26 mouse cellular contexts compared by ENCODE assay signal in the genomic region with DNA sequence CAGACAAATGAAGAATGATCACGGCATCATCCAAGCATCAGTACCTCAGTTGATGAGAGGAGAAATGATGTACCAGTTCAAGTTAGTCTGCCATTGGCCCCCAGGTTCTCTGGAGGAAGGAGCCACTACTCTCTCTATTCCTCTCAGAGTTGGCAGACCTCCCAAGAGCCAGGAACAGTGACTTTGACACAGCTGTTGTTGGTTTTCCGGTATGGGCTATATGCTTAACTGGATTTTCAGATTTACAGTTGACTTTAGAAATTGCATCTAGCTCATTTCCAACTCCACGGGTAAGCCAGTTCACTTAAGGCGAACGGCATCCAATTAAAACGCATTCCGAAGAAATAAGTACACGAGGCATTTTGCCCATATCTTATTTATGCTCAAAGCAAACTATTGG.
"Had no signal": no experiment of that assay in that cellular context is flagged by ENCODE, and none has a peak within 500 bp of the region (broad histone marks: within the 10 kb centered on the region; RNA-seq: fewer than 3 reads in every experiment).

No protein-coding gene starts in this region.

- DNase-seq: gastrocnemius, postnatal 14 days; gastrocnemius, postnatal 36 days; heart, adult 11 months; heart, adult 2 months; heart, postnatal 14 days; heart, postnatal 36 days; kidney, adult 18-20 months; kidney, adult 8-10 months; kidney, postnatal 10 days; kidney, postnatal 25 days; kidney, postnatal 4 days; layer of hippocampus, adult 9-11 months; layer of hippocampus, postnatal 36 days; left cerebral cortex, postnatal 4 days had no signal

- H3K36me3 ChIP-seq: heart, embryonic 13.5 days; heart, embryonic 15.5 days; intestine, embryonic 15.5 days; limb, embryonic 13.5 days; limb, embryonic 15.5 days; liver, embryonic 12.5 days had no signal

- H3K4me1 ChIP-seq: heart, embryonic 13.5 days; heart, embryonic 15.5 days; intestine, embryonic 15.5 days; limb, embryonic 15.5 days; liver, embryonic 12.5 days had no signal

- H3K27ac ChIP-seq: heart, adult 2 months; heart, embryonic 13.5 days; heart, embryonic 15.5 days; hindbrain, embryonic 14.5 days; intestine, embryonic 15.5 days; limb, embryonic 13.5 days; limb, embryonic 15.5 days; liver, embryonic 12.5 days; liver, embryonic 14.5 days had no signal

- H3K27me3 ChIP-seq: heart, embryonic 13.5 days; heart, embryonic 15.5 days; intestine, embryonic 15.5 days; limb, embryonic 15.5 days; liver, embryonic 12.5 days had no signal

- H3K4me2 ChIP-seq: heart, embryonic 11.5 days; heart, embryonic 13.5 days; heart, embryonic 15.5 days; hindbrain, embryonic 14.5 days; intestine, embryonic 15.5 days; limb, embryonic 13.5 days; limb, embryonic 15.5 days; liver, embryonic 12.5 days had no signal

- H3K9me3 ChIP-seq: heart, embryonic 13.5 days; heart, embryonic 15.5 days; intestine, embryonic 15.5 days; limb, embryonic 13.5 days; limb, embryonic 15.5 days; liver, embryonic 12.5 days had no signal

- ATAC-seq: hindbrain, embryonic 16.5 days; inflammation-experienced regulatory T-cells, adult 6 months; intestine, embryonic 15.5 days; intestine, postnatal 0 days; liver, embryonic 12.5 days had no signal

- H3K9ac ChIP-seq: heart, embryonic 13.5 days; heart, embryonic 15.5 days; hindbrain, embryonic 14.5 days; intestine, embryonic 15.5 days; limb, embryonic 13.5 days; limb, embryonic 15.5 days; liver, embryonic 12.5 days; liver, embryonic 14.5 days had no signal

- H3K4me3 ChIP-seq: heart, adult 2 months; heart, embryonic 13.5 days; heart, embryonic 15.5 days; intestine, embryonic 15.5 days; limb, embryonic 13.5 days; limb, embryonic 15.5 days; liver, embryonic 12.5 days had no signal
